Mouse (Mus musculus): Measurements from ENCODE around the gene Otud7b.

Gene Otud7b

DNA sequence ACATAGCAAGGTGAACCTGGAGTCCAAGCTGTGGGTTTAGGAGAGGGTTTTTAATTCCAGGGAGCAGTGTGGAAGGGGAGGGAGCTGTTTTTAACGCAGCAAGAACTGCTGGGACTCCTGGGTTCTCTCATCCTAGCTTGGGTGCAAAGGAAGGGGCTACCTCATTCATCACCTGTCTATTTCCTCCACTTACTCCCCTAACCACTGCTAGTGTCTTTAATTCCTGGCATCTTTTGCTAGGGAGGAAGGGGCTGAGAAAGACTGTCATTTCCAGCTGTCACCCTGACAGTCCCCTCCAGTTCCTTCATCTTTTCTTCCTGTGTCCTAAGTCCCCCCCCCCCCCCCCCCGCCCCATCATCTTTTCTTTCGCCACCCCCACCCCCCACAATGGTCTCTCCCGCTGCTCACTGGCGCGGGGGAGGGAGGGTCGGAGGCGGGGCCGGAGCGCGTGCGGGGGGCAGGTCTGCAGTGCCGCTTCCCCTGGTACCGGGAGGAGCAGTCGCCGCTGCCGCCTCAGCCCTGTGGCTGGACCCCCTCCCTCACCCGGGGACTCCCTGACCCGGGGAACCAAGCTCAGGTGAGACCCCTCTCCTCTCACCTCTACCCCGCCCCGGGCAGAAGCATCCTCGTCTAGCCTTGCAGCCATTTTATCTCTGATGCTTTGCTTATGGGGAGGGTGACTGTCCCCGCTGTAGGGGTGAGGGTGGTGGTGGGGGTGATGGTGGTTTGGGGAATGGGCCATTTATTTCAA, 76.6 kb downstream of the Otud7b start, which contains the start of gene Sv2a:
TSS of gene Sv2a (plus strand) at position 425 of the 751 bp plus-strand sequence.
- DNase-seq (ENCODE audit: low spot score), result peak; percentile 34

- no peak for DNase-seq (ENCODE audit: low spot score)
These were observed 77.4 kb downstream of the Otud7b start for GRCm38 (mm10) chr3:96181510-96182381.

DNA sequence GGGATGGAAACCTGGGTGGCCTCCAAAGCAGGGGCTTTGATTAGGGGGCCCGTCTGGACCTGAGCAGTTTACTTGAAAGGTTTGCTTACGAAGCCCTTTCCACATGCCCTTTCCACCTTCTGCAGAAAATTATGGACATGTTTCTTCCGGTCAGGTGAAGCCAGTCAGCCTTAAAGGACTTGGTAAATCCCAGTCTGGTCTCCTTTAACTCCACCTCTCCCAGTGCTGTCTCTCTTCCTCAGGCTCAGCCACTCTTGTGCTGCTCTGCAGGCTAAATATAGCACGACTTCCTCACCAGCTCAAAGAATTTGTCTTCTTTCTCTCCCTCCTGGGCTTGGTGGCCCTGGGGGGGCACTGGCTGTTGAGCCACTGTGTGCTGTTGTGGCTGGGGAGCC, 78.1 kb downstream of the Otud7b start:
- no peak for DNase-seq (ENCODE audit: low spot score)

DNA sequence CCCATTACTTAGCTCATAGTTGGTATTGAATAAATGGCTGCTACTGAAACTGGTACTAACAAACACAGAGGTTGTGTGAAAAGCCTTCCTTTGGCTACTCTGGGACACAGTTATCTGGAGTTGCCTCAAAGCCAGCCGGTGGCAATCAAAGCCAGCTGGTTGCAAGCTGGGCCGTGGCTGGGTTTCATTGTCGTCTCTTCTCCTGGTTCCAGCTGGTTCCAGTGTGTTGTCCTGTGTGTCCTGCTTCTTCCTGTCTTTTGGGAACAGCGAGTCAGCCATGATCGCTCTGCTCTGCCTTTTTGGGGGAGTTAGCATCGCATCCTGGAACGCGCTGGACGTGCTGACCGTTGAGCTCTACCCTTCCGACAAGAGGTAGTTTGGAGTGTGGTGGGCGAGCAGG, 88.7 kb downstream of the Otud7b start:
- DNase-seq (ENCODE audit: low spot score), result no peak

DNA sequence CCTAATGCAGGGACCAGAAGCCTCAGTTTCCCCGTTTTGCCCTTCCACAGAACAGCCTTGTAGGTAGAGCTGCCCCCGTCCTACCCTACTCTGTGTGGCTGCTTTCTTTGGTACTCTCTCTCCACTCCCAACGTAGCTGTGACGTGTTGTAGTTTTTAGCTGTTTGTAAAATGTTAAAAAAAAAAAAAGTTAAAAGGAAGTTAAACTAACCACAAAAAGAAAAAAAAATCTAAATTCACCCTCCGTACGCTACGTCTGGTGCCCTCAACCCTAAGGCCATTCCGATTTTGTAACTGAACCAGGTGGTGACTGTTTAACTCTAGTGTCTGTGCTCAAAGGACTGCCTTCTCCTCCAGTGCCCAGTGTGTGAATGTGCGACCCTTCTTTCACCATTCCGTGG, 90.6 kb downstream of the Otud7b start:
- DNase-seq (ENCODE audit: low spot score), result no peak

DNA sequence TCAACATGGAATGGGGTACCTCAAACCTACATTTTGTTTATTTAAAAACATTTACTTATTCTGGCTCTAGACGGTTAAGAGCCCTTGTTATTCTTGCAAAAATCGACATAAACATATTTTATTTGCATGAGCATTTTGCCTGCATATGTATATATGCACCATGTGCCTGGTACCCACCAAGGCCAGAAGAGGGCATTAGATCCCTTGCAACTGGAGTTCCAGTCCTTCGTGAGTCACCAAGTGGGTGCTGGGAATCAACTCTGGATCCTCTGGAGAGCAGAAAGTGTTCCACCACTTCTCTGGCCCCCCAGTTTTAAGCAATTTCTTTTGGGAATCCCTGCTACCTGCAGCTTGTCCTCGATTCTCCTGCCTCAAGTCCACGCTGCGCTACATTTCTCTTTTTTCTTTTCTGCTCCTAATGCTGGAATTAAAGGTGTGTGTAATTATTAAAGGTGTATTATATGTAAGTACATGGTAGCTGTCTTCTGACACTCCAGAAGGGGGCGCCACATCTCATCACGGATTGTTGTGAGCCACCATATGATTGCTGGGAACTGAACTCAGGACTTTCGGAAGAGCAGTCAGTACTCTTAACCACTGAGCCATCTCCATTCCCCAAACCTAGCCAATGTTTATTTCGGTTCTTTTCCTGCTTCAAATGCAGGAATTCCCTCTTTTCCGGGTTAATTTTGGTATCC, 91.4 kb downstream of the Otud7b start:
- DNase-seq (ENCODE audit: low spot score), result no peak

DNA sequence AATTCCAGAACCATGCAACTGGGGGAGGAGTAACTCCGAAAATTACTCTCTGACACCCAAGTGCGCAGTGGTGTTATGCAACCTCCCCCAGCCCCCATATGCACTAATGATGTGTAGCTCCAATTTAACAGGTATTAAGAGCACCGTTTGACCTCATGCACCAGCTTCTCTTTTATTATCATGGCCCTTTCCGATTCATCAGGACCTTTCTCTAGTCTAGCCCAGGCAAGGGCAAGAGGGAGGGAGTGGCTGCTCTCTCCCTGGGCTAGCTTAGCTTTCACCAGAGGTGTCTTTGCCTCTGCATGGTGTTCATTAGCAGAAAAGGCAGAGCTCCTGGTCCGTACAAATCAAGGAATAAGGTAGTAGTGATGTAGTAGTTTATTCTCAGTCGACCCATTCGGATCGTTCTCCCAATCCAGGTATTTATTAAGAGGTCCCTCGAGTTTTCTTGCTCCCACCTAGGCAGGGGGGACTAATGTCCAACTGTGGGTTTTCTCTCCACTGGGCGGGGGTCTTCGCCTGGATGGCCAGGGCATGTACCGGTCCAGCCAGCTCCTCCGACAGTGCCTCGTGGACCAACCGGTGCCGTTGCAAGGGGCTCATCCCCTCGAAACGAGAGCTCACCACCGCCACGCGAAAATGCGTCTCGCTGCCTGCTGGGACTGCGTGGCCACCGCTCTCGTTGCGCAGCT, 92.3 kb downstream of the Otud7b start:
- DNase-seq (ENCODE audit: low spot score), result no peak

DNA sequence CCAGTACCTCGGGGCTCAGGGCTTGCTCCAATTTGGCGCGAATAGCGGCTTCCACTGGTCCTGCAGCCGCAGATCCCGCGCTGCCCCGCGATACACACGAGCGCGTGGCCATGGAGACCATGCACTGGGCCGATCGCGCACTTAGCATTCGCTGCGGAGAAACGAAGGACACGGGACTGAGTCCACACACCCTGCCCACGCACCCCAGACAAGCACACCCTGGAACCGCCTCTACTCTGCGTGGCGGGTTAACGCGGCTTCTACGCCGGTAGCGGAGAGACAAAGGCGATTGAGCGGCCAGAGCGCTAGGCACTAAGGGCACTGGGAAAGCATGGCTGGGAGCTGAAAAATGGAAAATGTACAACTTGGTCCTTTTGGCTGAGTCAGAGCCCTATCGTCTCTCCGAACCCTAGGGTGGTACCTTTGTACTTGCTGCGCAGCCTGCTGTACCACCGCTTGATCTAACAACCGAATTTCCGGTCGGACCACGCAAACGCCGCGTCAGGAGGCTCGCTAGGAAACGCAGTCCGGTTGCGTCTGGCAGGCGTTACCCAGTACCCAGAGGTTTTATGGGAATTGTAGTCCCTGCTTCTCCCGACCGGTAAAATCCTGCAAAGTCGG, 92.9 kb downstream of the Otud7b start:
- peak; percentile 89 for DNase-seq (ENCODE audit: low spot score)

- DNase-seq (ENCODE audit: low spot score), result peak; percentile 59
These were observed 93.9 kb downstream of the Otud7b start for GRCm38 (mm10) chr3:96198181-96198580.

DNA sequence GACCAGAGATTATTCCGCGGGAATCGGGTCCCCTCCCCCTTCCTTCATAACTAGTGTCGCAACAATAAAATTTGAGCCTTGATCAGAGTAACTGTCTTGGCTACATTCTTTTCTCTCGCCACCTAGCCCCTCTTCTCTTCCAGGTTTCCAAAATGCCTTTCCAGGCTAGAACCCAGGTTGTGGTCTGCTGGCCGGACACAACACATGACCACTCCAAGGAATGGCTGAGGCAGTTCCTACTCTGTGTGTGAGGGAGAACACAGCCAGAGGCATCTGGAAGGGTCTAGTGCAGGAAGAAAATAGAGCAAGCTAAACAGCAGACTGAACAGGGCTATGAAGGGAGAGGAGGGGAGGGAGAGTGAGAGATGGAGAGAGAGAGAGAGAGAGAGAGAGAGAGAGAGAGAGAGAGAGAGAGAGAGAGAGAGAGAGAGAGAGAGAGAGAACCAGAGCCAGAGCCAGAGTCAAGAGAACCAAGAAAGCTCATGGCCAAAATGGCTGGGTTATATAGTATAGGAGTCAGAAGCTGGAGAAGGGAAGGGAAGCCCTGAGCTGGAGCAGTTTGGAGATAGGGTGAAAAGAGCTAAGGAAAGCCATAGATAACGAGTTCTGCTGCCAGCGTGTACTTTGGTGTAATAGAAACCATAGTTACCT, 94.4 kb downstream of the Otud7b start:
- DNase-seq (ENCODE audit: low spot score), result peak; percentile 13

DNA sequence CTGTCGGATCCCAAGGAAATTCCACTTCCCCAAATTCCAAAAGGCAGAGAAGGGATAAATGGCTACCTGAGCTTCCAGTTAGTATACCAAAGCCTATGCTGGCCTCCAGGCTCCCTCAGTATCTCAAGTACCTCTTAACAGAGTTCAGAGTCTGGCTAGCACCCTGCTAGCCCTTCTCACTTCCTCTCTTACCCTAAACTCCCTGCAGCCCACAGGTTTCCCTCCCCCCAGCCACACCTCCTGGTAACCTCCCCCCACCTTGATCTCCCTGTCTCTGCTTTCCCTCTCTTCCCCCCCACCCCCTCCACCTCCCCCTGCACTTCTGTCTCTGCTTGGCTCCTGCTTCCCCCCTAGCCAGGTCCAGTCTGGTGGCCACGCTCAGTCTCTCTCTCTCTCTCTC, 95.4 kb downstream of the Otud7b start:
- DNase-seq (ENCODE audit: low spot score), result no peak

DNA sequence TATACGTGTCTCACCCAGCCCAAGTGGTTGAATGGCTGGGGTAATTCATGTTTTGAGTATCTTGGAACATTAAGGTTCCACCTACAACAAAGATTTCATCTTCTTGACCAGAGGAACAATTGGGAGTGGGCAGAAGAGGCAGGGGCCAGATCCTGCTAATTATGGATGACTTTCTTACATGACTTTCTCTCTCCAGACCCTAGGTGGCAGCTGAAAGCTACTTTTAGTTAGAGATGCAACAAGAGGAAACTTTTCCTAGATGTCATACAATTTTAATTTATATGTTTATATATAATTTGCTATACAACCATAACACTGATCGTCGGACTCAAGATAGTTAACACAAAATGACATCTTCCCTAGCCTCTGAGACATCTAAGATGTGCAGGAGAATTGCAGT, 103.5 kb downstream of the Otud7b start:
- no peak for DNase-seq (ENCODE audit: low spot score)

- DNase-seq (ENCODE audit: low spot score), result no peak
These were observed 104.9 kb downstream of the Otud7b start for GRCm38 (mm10) chr3:96209242-96209641.
